In genomic region chr12:85169117-85169858, GRCm38 (mm10) we compare ENCODE assay signal across 8 mouse cellular contexts. TPM values are rescaled to one million over a fixed set of nuclear protein-coding genes. Genes with fewer than 3 reads are reported as not detected.
DNase-seq lines count a peak whose midpoint lies in the region; ATAC-seq and TF ChIP-seq lines count a peak whose summit lies in the region.

No protein-coding gene starts in this region.

- ATAC-seq in intestine, postnatal 0 days: peak; percentile 60

- DNase-seq in adrenal gland, postnatal 10 days: peak; percentile 92
- peak; percentile 78 for DNase-seq in embryo, embryonic 9.5 days (ENCODE audit: extremely low spot score)
- peak; percentile 98 for DNase-seq in heart, adult 11 months
- DNase-seq in left cerebral cortex, postnatal 36 days (ENCODE audit: low spot score in 2 of 2): peak; percentile 80 to 81
- DNase-seq in midbrain, embryonic 10.5 days (ENCODE audit: low spot score): peak; percentile 81
- DNase-seq in skeletal muscle tissue, adult 2 months (ENCODE audit: low read depth, low spot score): peak; percentile 77
- DNase-seq in yolk sac, embryonic 10.5 days (ENCODE audit: low spot score): no peak

- peak; percentile 97 for TF ChIP-seq CTCF in intestine, postnatal 0 days (IDR thresholded peaks at IDR 0.05; ENCODE audit: low read depth)

- 28% methylated on average over 27 of the region's 27 CpGs for WGBS in intestine, postnatal 0 days
- 26% methylated on average over 27 of the region's 27 CpGs for WGBS in midbrain, embryonic 10.5 days

- H3K4me1 ChIP-seq in intestine, postnatal 0 days (replicated peaks; ENCODE audit: control insufficient read depth, insufficient read depth, low read length): no peaks in the 10 kb centered on the region
- peaks cover 20% of the 10 kb centered on the region for H3K4me1 ChIP-seq in midbrain, embryonic 10.5 days

- peak overlapping the region; percentile 49 for H3K4me2 ChIP-seq in intestine, postnatal 0 days (replicated peaks; ENCODE audit: low read depth)

- H3K4me3 ChIP-seq in intestine, postnatal 0 days (ENCODE audit: low read depth, low read length): peak overlapping the region; percentile 22; the same call in 1 of the 2 replicates
- H3K4me3 ChIP-seq in midbrain, embryonic 10.5 days: peak overlapping the region; percentile 36

- no peaks in the 10 kb centered on the region for H3K9me3 ChIP-seq in intestine, postnatal 0 days (ENCODE audit: control insufficient read depth)
- no peaks in the 10 kb centered on the region for H3K9me3 ChIP-seq in midbrain, embryonic 10.5 days (replicated peaks)

- peaks cover 4% of the 10 kb centered on the region; the same call in 1 of the 2 replicates for H3K36me3 ChIP-seq in intestine, postnatal 0 days (ENCODE audit: control insufficient read depth, insufficient read depth)
- no peaks in the 10 kb centered on the region for H3K36me3 ChIP-seq in midbrain, embryonic 10.5 days

- H3K27ac ChIP-seq in intestine, postnatal 0 days (ENCODE audit: low read depth, low read length): no peak overlapping the region
- H3K27ac ChIP-seq in midbrain, embryonic 10.5 days (replicated peaks): peak overlapping the region; percentile 10; the same call in 1 of the 2 replicates

- intact Hi-C loops in left cerebral cortex, postnatal 36 days (cut with DNase I): no loop called here

- H3K9ac ChIP-seq in intestine, postnatal 0 days (ENCODE audit: low read depth, low read length): no peak overlapping the region

- H3K27me3 ChIP-seq in intestine, postnatal 0 days (replicated peaks; ENCODE audit: control insufficient read depth, insufficient read depth, low read length): no peaks in the 10 kb centered on the region
- peaks cover 14% of the 10 kb centered on the region for H3K27me3 ChIP-seq in midbrain, embryonic 10.5 days (ENCODE audit: low read depth, poor library complexity, severe bottlenecking)

RNA-seq across cellular contexts. Expression of gene Pgf, which starts 8.3 kb away (rescaled TPM):
- total RNA-seq in adrenal gland, postnatal 10 days (2021): 1 to 10 TPM; 1.8 TPM
- polyA plus RNA-seq in intestine, postnatal 0 days (2015; fragmentation: Nextera tagmentation; extraction: Ambion mirVana): 3.9 and 4.2 TPM in 2 replicates
- 1 to 10 TPM; 2.7 to 2.8 TPM for total RNA-seq in left cerebral cortex, postnatal 36 days (2021)
- polyA plus RNA-seq in midbrain, embryonic 10.5 days (2016; fragmentation: Nextera tagmentation; extraction: Ambion mirVana): 2.9 and 3.9 TPM in 2 replicates

RNA-seq across cellular contexts. Expression of gene Rps6kl1, which starts 18.2 kb away (rescaled TPM):
- total RNA-seq in adrenal gland, postnatal 10 days (2021): 1 to 10 TPM; 1.1 to 2.3 TPM
- polyA plus RNA-seq in intestine, postnatal 0 days (2015; fragmentation: Nextera tagmentation; extraction: Ambion mirVana): 1.3 and 1.9 TPM in 2 replicates
- 10 to 100 TPM; 35.8 to 39.1 TPM for total RNA-seq in left cerebral cortex, postnatal 36 days (2021)
- polyA plus RNA-seq in midbrain, embryonic 10.5 days (2016; fragmentation: Nextera tagmentation; extraction: Ambion mirVana): 1.7 and 2.6 TPM in 2 replicates

RNA-seq across cellular contexts. Expression of gene Eif2b2, which starts 50.0 kb away (rescaled TPM):
- total RNA-seq in adrenal gland, postnatal 10 days (2021): 10 to 100 TPM; 59.5 to 62.7 TPM
- polyA plus RNA-seq in intestine, postnatal 0 days (2015; fragmentation: Nextera tagmentation; extraction: Ambion mirVana): 44.5 and 44.9 TPM in 2 replicates
- total RNA-seq in left cerebral cortex, postnatal 36 days (2021): 10 to 100 TPM; 63.0 to 76.6 TPM
- polyA plus RNA-seq in midbrain, embryonic 10.5 days (2016; fragmentation: Nextera tagmentation; extraction: Ambion mirVana): 120 and 121 TPM in 2 replicates

RNA-seq across cellular contexts. Expression of gene Dlst, which starts 58.7 kb away (rescaled TPM):
- total RNA-seq in adrenal gland, postnatal 10 days (2021): 100 to 1,000 TPM; 710 to 782 TPM
- polyA plus RNA-seq in intestine, postnatal 0 days (2015; fragmentation: Nextera tagmentation; extraction: Ambion mirVana): 119 and 125 TPM in 2 replicates
- 100 to 1,000 TPM; 144 to 163 TPM for total RNA-seq in left cerebral cortex, postnatal 36 days (2021)
- 110 and 111 TPM in 2 replicates for polyA plus RNA-seq in midbrain, embryonic 10.5 days (2016; fragmentation: Nextera tagmentation; extraction: Ambion mirVana)

RNA-seq across cellular contexts. Expression of gene Prox2, which starts 58.7 kb away (rescaled TPM):
- 1 to 10 TPM; 6.2 to 7.5 TPM for total RNA-seq in adrenal gland, postnatal 10 days (2021)
- 0.99 and 1.6 TPM in 2 replicates for polyA plus RNA-seq in intestine, postnatal 0 days (2015; fragmentation: Nextera tagmentation; extraction: Ambion mirVana)
- 1 to 10 TPM; 1.8 to 2.8 TPM for total RNA-seq in left cerebral cortex, postnatal 36 days (2021)
- polyA plus RNA-seq in midbrain, embryonic 10.5 days (2016; fragmentation: Nextera tagmentation; extraction: Ambion mirVana): 2.3 and 3.5 TPM in 2 replicates

Comparison
In these comparisons a context has a peak if more than half of its experiments do, and no peak if none do; other contexts are left out.
1. RNA of gene Rps6kl1, which starts 18.2 kb away (total RNA-seq): 35.8 to 39.1 TPM in left cerebral cortex, postnatal 36 days; 1.1 to 2.3 TPM in adrenal gland, postnatal 10 days; every median in the first group is over 10 times any median in the second.